Mouse (Mus musculus): ENCODE data around the gene Otog. TPM values are rescaled to one million over a fixed set of nuclear protein-coding genes. Genes with fewer than 3 reads are reported as not detected.
A peak's percentile ranks its signal among the peaks of the same experiment; 100 is the strongest.

Gene Otog
- polyA plus RNA-seq, 1 experiment from 2014 or later, result 0.56 TPM

DNA sequence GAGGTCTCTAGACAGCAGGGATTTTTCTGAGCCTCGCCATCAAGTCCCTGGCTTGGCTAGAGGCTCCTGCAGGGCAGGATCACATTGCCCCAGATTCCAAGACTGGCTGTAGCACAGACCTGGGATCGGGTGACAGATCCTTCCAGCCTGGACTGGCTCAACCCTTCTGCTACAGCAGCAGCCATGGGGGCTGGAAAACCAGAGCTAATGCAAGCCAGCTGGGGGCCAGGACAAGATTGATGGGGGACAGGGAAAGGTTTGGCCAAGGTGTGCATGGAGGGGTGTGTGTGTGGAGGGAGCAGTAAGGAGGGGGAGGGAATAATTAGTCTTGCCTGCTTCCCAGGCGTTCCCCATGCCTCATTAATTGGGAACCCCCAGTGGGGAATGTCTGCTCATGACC is 99.0 kb downstream of the Otog start:
- 0 out of 2 replicates have a peak, but pooled peaks have one; percentile 67 for ATAC-seq (ENCODE audit: low FRiP score, low read depth)
- Histone ChIP-seq H3K36me3 (no peaks in the 10 kb centered on the region), H3K9me3 (no peaks in the 10 kb centered on the region), H3K4me1 (peaks cover 6% of the 10 kb centered on the region), H3K27me3 (no peaks in the 10 kb centered on the region), H3K4me2 (replicated peaks) (no peak overlapping the region), H3K27ac (no peak overlapping the region), H3K4me3 (no peak overlapping the region), H3K9ac (no peak overlapping the region)
- 4% methylated on average over 3 of the region's 3 CpGs for WGBS

DNA sequence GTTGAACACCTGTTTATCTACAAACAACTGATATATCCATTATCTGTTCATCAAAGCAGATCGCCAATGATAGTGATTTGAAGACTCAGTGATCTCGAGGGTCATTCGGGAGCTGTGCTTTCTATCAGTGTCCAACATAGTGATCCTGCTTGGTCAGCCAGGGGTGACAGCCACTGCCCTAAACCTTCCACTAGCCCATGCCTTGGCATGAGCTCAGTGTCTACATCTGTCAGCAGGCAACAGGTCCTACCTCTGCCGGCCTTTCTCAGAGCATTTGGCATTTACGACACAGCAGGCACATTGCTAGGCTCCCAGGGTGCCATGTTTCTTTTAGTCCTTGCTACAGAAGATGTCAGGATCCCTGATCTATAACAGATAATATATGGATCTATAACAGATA is 99.5 kb downstream of the Otog start:
- H3K27me3 ChIP-seq, result no peaks in the 10 kb centered on the region
- WGBS, result 51% methylated on average over 5 of the region's 5 CpGs

DNA sequence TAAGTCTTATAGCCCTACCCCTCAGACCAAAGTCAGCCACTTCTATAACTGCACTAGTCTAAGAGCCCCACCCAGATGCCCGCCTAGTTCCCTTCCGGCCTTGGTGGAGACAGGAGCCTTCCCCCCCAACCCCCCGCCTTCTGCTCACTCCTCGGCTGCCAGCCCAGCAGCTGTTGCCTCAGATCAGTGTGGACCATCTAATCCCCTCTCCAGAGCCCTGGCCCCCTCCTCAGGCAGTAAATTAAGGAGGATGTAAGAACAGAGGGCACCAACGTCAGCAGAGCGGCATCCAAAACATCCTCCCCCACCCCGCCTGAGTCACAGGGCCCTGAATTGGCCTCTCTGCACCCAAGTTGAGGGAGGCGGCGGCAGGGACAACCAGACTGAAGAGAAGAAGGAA is 100.7 kb downstream of the Otog start:
- no peak overlapping the region for H3K27ac ChIP-seq
- no peak overlapping the region for H3K9ac ChIP-seq
- peak; percentile 80 for ATAC-seq (ENCODE audit: low FRiP score, low read depth)
- peaks cover under 1% of the 10 kb centered on the region; the same call in 1 of the 2 replicates for H3K27me3 ChIP-seq
- H3K36me3 ChIP-seq, result no peaks in the 10 kb centered on the region
- WGBS, result 80% methylated on average over 9 of the region's 9 CpGs
- no peaks in the 10 kb centered on the region for H3K9me3 ChIP-seq
- peaks cover 6% of the 10 kb centered on the region for H3K4me1 ChIP-seq
- H3K4me3 ChIP-seq, result no peak overlapping the region
- H3K4me2 ChIP-seq (replicated peaks), result no peak overlapping the region

More for the DNA sequence above, 99.5 kb downstream of the Otog start:
- Histone ChIP-seq H3K9me3 (no peaks in the 10 kb centered on the region), H3K4me3 (no peak overlapping the region), H3K9ac (no peak overlapping the region), H3K4me2 (replicated peaks) (no peak overlapping the region), H3K36me3 (no peaks in the 10 kb centered on the region), H3K4me1 (peaks cover 6% of the 10 kb centered on the region), H3K27ac (no peak overlapping the region)
- no peak for ATAC-seq (ENCODE audit: low FRiP score, low read depth)

DNA sequence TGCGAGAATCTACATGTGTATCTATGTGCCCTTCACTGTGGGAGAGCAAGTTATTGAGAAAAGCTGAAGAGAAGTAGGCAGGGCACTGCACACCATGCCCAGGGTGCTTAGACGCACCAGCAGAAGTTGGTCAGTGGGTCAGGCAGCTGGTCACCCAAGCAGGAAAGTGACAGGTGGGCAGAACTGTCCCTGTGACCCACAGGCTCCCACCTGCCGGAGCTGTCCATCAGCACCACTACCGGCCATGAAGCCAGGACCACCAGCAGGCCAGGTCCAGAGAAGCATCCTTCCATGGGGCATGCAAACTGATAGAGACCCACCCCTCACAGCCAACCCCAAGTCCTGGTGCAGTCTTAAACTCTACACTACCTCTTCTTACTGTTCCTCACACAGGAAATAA is 106.9 kb downstream of the Otog start:
- Histone ChIP-seq H3K9me3 (no peaks in the 10 kb centered on the region), H3K4me2 (replicated peaks) (no peak overlapping the region), H3K36me3 (no peaks in the 10 kb centered on the region), H3K9ac (no peak overlapping the region), H3K4me3 (no peak overlapping the region), H3K4me1 (peaks cover 3% of the 10 kb centered on the region; the same call in 1 of the 2 replicates), H3K27ac (no peak overlapping the region), H3K27me3 (peaks cover 51% of the 10 kb centered on the region)
- no peak for ATAC-seq (ENCODE audit: low FRiP score, low read depth)
- 54% methylated on average over 4 of the region's 4 CpGs for WGBS

DNA sequence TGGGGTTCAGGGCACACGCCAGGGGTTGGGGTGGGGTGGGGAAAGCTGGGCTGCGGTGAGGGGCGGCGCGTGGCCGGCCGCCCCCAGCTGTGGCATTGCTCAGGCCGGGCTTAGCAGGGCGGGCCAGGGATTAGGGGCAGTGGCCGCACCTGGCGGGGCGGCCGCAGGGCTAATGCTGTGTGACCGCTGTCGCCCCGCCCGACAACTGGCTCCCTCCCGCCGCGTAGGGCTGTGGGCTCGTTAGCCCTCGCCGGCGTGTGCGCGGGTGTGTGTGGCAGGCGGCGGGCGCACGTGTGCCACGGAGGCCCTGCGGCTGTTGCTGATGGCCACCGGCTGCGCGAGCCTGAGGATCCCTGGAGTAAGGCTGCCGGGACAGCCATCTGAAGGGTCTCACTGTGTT is 108.0 kb downstream of the Otog start:
- peaks cover 3% of the 10 kb centered on the region; the same call in 1 of the 2 replicates for H3K4me1 ChIP-seq
- no peaks in the 10 kb centered on the region for H3K36me3 ChIP-seq
- peak; percentile 49 for ATAC-seq (ENCODE audit: low FRiP score, low read depth)
- WGBS, result 4% methylated on average over 21 of the region's 36 CpGs
- H3K4me2 ChIP-seq (replicated peaks), result no peak overlapping the region; the same call in 1 of the 2 replicates
- H3K27ac ChIP-seq, result no peak overlapping the region
- no peak overlapping the region for H3K9ac ChIP-seq
- H3K4me3 ChIP-seq, result 0 out of 2 replicates have a peak overlapping the region, but pooled peaks have one; percentile 10
- H3K27me3 ChIP-seq, result peaks cover 54% of the 10 kb centered on the region
- no peaks in the 10 kb centered on the region for H3K9me3 ChIP-seq

DNA sequence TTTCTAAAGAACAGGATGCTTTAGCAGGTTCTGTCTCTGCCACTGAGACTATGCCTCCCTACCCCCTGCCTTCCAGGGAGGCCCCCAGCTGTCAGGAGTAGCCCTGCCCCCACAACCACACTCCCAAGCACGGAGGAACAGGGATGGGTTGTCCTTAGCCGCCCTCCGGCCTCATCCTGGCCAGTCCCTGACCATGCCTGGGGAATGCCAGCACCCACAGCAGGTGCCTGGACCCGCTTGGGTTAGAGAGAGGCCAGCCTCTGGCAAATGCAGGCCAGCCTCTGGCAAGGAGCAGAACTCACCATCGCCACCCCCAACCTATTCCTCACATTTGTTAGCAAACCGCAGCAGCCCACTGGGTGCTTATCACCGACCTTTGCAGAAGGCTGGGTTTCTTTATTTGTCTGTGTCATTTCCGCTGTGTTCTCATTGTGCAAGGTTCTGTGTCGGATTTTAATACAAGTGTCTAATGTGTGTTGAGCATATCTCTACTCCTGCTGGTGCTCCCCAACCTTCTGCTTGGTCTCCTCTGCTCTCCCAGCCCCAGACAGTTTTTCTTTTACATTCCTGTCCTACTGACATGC is 109.4 kb downstream of the Otog start:
- Histone ChIP-seq H3K4me3 (no peak overlapping the region), H3K27me3 (peaks cover 54% of the 10 kb centered on the region), H3K27ac (no peak overlapping the region), H3K9me3 (no peaks in the 10 kb centered on the region), H3K4me1 (peaks cover 3% of the 10 kb centered on the region; the same call in 1 of the 2 replicates), H3K36me3 (no peaks in the 10 kb centered on the region), H3K4me2 (replicated peaks) (no peak overlapping the region), H3K9ac (no peak overlapping the region)
- WGBS, result 60% methylated on average over 9 of the region's 9 CpGs
- no peak for ATAC-seq (ENCODE audit: low FRiP score, low read depth)

DNA sequence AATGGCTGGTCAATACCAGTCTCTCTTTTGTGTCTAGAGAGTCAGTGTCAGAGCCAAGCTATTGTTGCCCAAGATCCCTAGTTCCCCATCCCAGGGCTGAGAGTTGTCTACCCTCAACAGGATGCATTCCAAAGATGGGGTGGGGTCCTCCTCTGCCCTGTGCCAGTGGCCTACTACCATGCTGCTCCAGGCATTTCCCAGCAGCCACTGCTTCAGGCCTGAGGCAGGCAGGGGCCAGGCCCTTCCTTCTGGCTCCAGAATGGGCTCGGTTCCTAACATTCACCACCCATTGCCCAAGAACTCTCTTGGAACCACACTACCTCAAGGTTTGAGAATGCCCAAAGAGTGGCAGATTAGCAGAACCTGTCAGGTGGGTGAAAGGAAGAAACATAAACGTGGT is 112.0 kb downstream of the Otog start:
- H3K4me3 ChIP-seq, result no peak overlapping the region
- H3K9me3 ChIP-seq, result no peaks in the 10 kb centered on the region
- H3K9ac ChIP-seq, result no peak overlapping the region
- WGBS, result 76% methylated on average over 2 of the region's 2 CpGs
- H3K27ac ChIP-seq, result peak overlapping the region; percentile 10; the same call in 1 of the 2 replicates
- no peak overlapping the region for H3K4me2 ChIP-seq (replicated peaks)
- peaks cover 41% of the 10 kb centered on the region for H3K27me3 ChIP-seq
- 0 out of 2 replicates have a peak, but pooled peaks have one; percentile 21 for ATAC-seq (ENCODE audit: low FRiP score, low read depth)
- peaks cover 3% of the 10 kb centered on the region; the same call in 1 of the 2 replicates for H3K4me1 ChIP-seq
- no peaks in the 10 kb centered on the region for H3K36me3 ChIP-seq

DNA sequence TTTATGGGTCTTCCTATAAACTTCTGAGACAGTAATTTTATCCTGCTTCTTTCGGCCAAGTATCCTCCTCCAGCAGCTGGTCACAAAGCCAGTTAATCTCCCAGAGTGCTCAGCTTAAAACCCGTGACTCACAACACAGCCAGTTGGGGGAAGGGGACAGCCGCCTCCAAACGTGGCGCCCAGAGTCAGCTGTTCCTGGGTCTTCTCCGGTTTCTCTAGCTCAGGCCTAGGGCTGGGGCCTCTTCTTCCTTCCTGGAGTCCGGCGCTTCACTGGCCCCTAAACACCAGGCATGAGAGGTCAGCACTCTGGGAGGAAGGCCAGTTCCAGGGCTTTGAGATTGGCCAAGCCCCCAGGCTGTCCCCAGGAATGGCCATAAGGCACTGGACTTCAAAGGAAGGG is 112.4 kb downstream of the Otog start:
- Histone ChIP-seq H3K4me1 (peaks cover 3% of the 10 kb centered on the region; the same call in 1 of the 2 replicates), H3K9me3 (no peaks in the 10 kb centered on the region), H3K27ac (no peak overlapping the region), H3K4me3 (no peak overlapping the region), H3K4me2 (replicated peaks) (no peak overlapping the region), H3K27me3 (peaks cover 36% of the 10 kb centered on the region), H3K36me3 (no peaks in the 10 kb centered on the region), H3K9ac (no peak overlapping the region)
- ATAC-seq (ENCODE audit: low FRiP score, low read depth), result peak; percentile 75
- WGBS, result 52% methylated on average over 8 of the region's 8 CpGs

DNA sequence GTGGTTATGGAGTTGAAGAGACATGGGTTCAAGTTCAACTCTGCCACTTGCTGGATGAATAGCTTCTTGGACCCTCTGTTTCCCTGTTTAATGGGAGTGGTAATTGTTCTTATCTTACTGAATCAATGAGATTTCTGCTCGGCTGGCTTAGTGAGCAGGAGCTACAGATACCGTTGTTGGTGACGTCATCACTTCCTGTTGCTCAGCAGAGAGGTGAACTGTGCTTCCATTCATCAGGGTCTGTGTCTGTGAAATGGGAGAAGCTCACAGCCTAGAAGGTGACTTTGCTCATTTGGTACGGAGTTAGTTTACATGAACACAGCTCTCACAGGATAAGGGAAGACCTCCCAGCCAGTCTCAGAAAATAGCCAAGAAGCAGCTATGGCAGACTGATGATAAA is 113.1 kb downstream of the Otog start:
- peaks cover 1% of the 10 kb centered on the region; the same call in 1 of the 2 replicates for H3K4me1 ChIP-seq
- no peak for ATAC-seq (ENCODE audit: low FRiP score, low read depth)
- peaks cover 29% of the 10 kb centered on the region for H3K27me3 ChIP-seq
- H3K36me3 ChIP-seq, result no peaks in the 10 kb centered on the region
- WGBS, result 64% methylated on average over 4 of the region's 4 CpGs
- no peak overlapping the region for H3K4me3 ChIP-seq
- H3K27ac ChIP-seq, result no peak overlapping the region
- H3K4me2 ChIP-seq (replicated peaks), result no peak overlapping the region
- H3K9ac ChIP-seq, result no peak overlapping the region
- no peaks in the 10 kb centered on the region for H3K9me3 ChIP-seq

Other genes starting within 250 kb of the Otog start
- gene Abcc6, start 210.7 kb upstream of the Otog start, polyA plus RNA-seq (2015; fragmentation: Nextera tagmentation; extraction: Ambion mirVana), result 0.19 and 0.50 TPM in 2 replicates
- 24.3 and 26.5 TPM in 2 replicates for gene Nomo1, start 207.3 kb upstream of the Otog start, polyA plus RNA-seq (2015; fragmentation: Nextera tagmentation; extraction: Ambion mirVana)
- gene Kcnj11, start 140.2 kb upstream of the Otog start, polyA plus RNA-seq (2015; fragmentation: Nextera tagmentation; extraction: Ambion mirVana), result 0.18 and 0.23 TPM in 2 replicates
- gene Abcc8, start 61.0 kb upstream of the Otog start, polyA plus RNA-seq (2015; fragmentation: Nextera tagmentation; extraction: Ambion mirVana), result 0.96 and 1.1 TPM in 2 replicates
- gene Ush1c, start 2.5 kb upstream of the Otog start, polyA plus RNA-seq (2015; fragmentation: Nextera tagmentation; extraction: Ambion mirVana), result 0.84 and 1.5 TPM in 2 replicates
- gene Myod1, start 135.5 kb downstream of the Otog start, polyA plus RNA-seq (2015; fragmentation: Nextera tagmentation; extraction: Ambion mirVana), result 59.2 and 69.5 TPM in 2 replicates
- 0.06 and 0.60 TPM in 2 replicates for gene Kcnc1, start 155.5 kb downstream of the Otog start, polyA plus RNA-seq (2015; fragmentation: Nextera tagmentation; extraction: Ambion mirVana)